Mouse (Mus musculus) forebrain, embryonic 13.5 days (tissue): ENCODE results near the gene Vmn2r29. TPM values are rescaled to one million over a fixed set of nuclear protein-coding genes. Genes with fewer than 3 reads are reported as not detected.

Experiments used
- polyA plus RNA-seq: library from polyadenylated mRNA; unstranded; fragments of >200 nt; fragmentation: Nextera tagmentation; extraction: Ambion mirVana; gene quantifications from 2 replicates; pipeline ENCODE4 v1.2.1, GENCODE M21; 2015

Vmn2r29 gene
- polyA plus RNA-seq, 1 experiment from 2014 or later, result 0.28 TPM

Other genes starting within 250 kb of the Vmn2r29 start
- gene Zfp954, start 125.8 kb downstream of the Vmn2r29 start, polyA plus RNA-seq, result 21.0 and 22.6 TPM in 2 replicates
- gene Zfp773, start 110.6 kb downstream of the Vmn2r29 start, polyA plus RNA-seq, result 14.3 and 14.8 TPM in 2 replicates
- 3.6 and 4.0 TPM in 2 replicates for gene Zfp418, start 76.0 kb downstream of the Vmn2r29 start, polyA plus RNA-seq
- gene Zfp772, start 37.3 kb downstream of the Vmn2r29 start, polyA plus RNA-seq, result 8.9 and 10.3 TPM in 2 replicates
- 3.2 and 5.5 TPM in 2 replicates for gene Gm45844, start 31.0 kb upstream of the Vmn2r29 start, polyA plus RNA-seq
- 101 and 118 TPM in 2 replicates for gene Clcn4, start 53.5 kb upstream of the Vmn2r29 start, polyA plus RNA-seq
- not detected in 2 replicates for gene Vmn2r30, start 90.3 kb upstream of the Vmn2r29 start, polyA plus RNA-seq
- gene Gm45783, start 127.2 kb upstream of the Vmn2r29 start, polyA plus RNA-seq, result not detected in 2 replicates
- gene Vmn2r31, start 152.4 kb upstream of the Vmn2r29 start, polyA plus RNA-seq, result not detected in 2 replicates
- not detected in 2 replicates for gene Vmn2r32, start 232.7 kb upstream of the Vmn2r29 start, polyA plus RNA-seq